Mouse (Mus musculus) heart, postnatal 0 days (tissue): Measurements from ENCODE around the gene Tmem81. TPM values are rescaled to one million over a fixed set of nuclear protein-coding genes. Genes with fewer than 3 reads are reported as not detected.

Source experiments
- ATAC-seq: fragments of 200-750 bp; cut with Nextera tagmentation; 2 replicates; pipeline ENCODE4 v1.8.0; 2017; ENCODE audit warnings: low read depth, moderate number of reproducible peaks, moderate library complexity; ENCODE audit not compliant: insufficient read depth
- DNase-seq: peaks from one replicate; pipeline ENCODE4 v3.0.0-alpha.2; 2016; ENCODE audit warnings: low spot score
- H3K27ac ChIP-seq: fragments of 300-500 bp; sonication (generic); 2 replicates; pipeline ENCODE4 v1.5.1; 2014; ENCODE audit warnings: low read depth, mild to moderate bottlenecking
- H3K27me3 ChIP-seq: fragments of 300-500 bp; sonication (generic); 2 replicates; pipeline ENCODE4 v1.6.1; 2014; ENCODE audit warnings: low read length, mixed read lengths; ENCODE audit not compliant: control insufficient read depth, insufficient read depth
- H3K36me3 ChIP-seq: fragments of 300-500 bp; sonication (generic); replicated peaks from 2 replicates; pipeline ENCODE4 v1.6.1; 2014; ENCODE audit warnings: low read length, mixed read lengths; ENCODE audit not compliant: control insufficient read depth, insufficient read depth
- H3K4me1 ChIP-seq: fragments of 300-500 bp; sonication (generic); 2 replicates; pipeline ENCODE4 v1.6.1; 2014; ENCODE audit warnings: antibody characterized with exemption; ENCODE audit not compliant: control insufficient read depth, insufficient read depth
- H3K4me2 ChIP-seq: fragments of 300-500 bp; sonication (generic); 2 replicates; pipeline ENCODE4 v1.6.1; 2014; ENCODE audit warnings: low read depth, mild to moderate bottlenecking, low read length, moderate library complexity
- H3K4me3 ChIP-seq: fragments of 300-500 bp; sonication (generic); 2 replicates; pipeline ENCODE4 v1.5.1; 2014; ENCODE audit warnings: low read depth, low read length
- H3K9ac ChIP-seq: fragments of 300-500 bp; sonication (generic); replicated peaks from 2 replicates; pipeline ENCODE4 v1.6.1; 2014; ENCODE audit warnings: low read depth, low read length, mixed read lengths
- H3K9me3 ChIP-seq: fragments of 300-500 bp; sonication (generic); replicated peaks from 2 replicates; pipeline ENCODE4 v1.6.1; 2016; ENCODE audit warnings: low read length; ENCODE audit not compliant: control insufficient read depth
- CTCF ChIP-seq: IDR thresholded peaks from 2 replicates; pipeline ENCODE4 v1.5.1; 2016; ENCODE audit warnings: antibody characterized with exemption, control low read depth, low read depth
- EP300 ChIP-seq: IDR thresholded peaks from 2 replicates; pipeline ENCODE4 v1.6.1; 2016; ENCODE audit warnings: antibody characterized with exemption, low read depth
- whole genome bisulfite sequencing: fragments of 180-500 bp; shearing (Covaris S2); extraction: QIAGEN DNeasy Blood & Tissue Kit; methylation state at CpG from one replicate; pipeline ENCODE4 v1.1.7; 2014; 5-methylcytosine and 5-hydroxymethylcytosine counted together
- polyA plus RNA-seq: library from polyadenylated mRNA; unstranded; fragments of >200 nt; fragmentation: Nextera tagmentation; extraction: Ambion mirVana; gene quantifications from 2 replicates; pipeline ENCODE4 v1.2.1, GENCODE M21; 2015
- total RNA-seq: library from RNA; depleted of rRNA; stranded (reverse); fragments of >200 nt; gene quantifications from 2 replicates; pipeline ENCODE4 v1.2.3, GENCODE M21; 2014; ENCODE audit warnings: low replicate concordance

The Tmem81 gene
- total and polyA plus RNA-seq, 2 experiments from 2014 or later = 0.20 to 0.23 TPM

DNA sequence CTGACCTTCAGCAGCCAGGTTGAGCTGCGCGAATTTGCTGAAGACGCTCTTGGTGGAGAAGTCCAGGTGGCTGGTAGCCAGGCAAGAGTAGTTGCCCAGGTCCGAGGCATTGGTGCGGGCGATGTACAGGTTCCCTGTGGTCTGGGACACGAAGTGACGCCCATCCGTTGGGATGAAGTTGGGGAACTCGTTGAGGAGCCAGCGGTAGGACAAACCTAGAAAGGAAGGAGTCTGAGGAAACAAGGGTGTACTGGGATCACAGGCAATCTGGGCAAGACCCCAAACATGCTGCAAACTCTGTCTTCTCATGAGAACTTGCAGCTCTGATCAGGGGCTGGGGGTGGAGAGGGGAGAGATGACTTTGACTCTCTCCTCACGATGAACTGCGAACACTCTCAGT, 22.0 kb downstream of the Tmem81 start:
- WGBS = 91% methylated on average over 13 of the region's 13 CpGs
- Histone ChIP-seq H3K9ac (no peak overlapping the region), H3K4me3 (no peak overlapping the region), H3K36me3 (no peaks in the 10 kb centered on the region), H3K27me3 (peaks cover 31% of the 10 kb centered on the region), H3K9me3 (no peaks in the 10 kb centered on the region), H3K4me2 (no peak overlapping the region), H3K27ac (no peak overlapping the region), H3K4me1 (no peaks in the 10 kb centered on the region)
- no peak for DNase-seq
- ATAC-seq = no peak
- TF ChIP-seq CTCF (no peak), EP300 (no peak)

DNA sequence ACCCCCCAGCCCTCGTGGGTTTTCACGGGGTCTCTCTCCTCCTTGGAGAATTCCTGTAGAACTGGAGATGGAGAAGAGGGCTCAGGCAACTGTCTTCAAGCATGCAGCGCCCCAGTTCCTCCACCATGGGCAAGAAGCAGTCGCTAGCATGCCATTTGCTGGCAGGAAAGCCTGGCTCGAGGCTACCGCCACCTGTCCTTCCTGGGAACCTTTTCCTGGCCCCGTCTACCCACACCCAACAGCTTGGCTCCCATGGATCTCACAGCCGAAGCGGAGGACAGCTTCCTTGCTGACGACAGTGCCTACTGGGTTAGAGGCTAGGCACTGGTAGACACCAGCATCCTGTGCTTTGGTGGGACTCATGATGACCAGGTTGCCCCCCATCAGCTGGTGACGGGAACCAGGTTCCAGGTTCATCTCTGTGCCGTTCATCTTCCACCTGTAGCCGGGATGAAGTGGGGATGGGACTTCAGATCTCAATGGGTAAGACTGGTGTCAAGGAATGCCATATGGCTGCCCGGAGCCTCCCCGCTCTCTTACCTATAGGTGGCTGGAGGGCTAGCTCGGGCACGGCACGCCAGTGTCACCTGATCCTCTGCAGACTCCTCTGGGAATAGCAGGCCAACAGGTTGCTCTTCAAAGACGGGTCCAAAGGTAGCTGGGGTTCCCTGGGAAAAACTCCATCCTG, 22.8 kb downstream of the Tmem81 start:
- H3K4me3 ChIP-seq = no peak overlapping the region
- no peaks in the 10 kb centered on the region for H3K9me3 ChIP-seq
- H3K4me2 ChIP-seq = no peak overlapping the region
- no peak for TF ChIP-seq EP300
- TF ChIP-seq CTCF = no peak
- 73% methylated on average over 19 of the region's 19 CpGs for WGBS
- ATAC-seq (no peak), DNase-seq (no peak)
- H3K4me1 ChIP-seq = no peaks in the 10 kb centered on the region
- H3K27ac ChIP-seq = no peak overlapping the region
- H3K27me3 ChIP-seq = peaks cover 38% of the 10 kb centered on the region
- no peak overlapping the region for H3K9ac ChIP-seq
- H3K36me3 ChIP-seq = no peaks in the 10 kb centered on the region

DNA sequence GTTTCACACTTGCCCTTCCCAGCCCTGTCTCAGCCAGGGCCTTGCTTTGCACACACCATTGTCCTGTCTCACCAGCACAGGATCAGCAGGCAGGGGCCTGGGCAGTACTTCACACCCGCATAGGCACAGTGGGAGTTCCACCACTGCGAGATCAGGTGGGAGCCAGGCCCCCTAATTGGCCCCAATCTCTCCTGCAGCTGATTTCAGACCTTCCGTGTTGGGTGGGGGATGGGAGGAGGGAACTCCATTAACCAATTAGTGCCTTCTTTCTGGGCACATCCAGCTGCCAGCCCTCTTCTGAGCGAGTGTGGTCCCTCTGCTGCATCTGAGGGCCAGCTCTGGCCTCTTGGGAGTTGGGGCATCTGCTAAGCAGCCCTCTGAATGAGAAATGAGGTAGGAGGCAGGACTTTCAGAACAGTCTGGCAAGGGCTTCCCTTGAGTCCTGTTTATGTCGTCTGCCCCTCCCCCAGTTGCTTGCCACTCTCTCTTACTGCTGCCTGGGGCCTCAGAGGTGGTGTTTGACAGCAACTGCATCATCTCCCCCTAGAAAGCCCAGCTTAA, 24.7 kb downstream of the Tmem81 start:
- no peak for TF ChIP-seq CTCF
- no peak for TF ChIP-seq EP300
- Histone ChIP-seq H3K9me3 (no peaks in the 10 kb centered on the region), H3K4me2 (no peak overlapping the region), H3K36me3 (no peaks in the 10 kb centered on the region), H3K27ac (no peak overlapping the region), H3K9ac (no peak overlapping the region), H3K27me3 (peaks cover 45% of the 10 kb centered on the region), H3K4me1 (no peaks in the 10 kb centered on the region), H3K4me3 (no peak overlapping the region)
- no peak for DNase-seq
- no peak for ATAC-seq
- WGBS = 19% methylated on average over 5 of the region's 5 CpGs

DNA sequence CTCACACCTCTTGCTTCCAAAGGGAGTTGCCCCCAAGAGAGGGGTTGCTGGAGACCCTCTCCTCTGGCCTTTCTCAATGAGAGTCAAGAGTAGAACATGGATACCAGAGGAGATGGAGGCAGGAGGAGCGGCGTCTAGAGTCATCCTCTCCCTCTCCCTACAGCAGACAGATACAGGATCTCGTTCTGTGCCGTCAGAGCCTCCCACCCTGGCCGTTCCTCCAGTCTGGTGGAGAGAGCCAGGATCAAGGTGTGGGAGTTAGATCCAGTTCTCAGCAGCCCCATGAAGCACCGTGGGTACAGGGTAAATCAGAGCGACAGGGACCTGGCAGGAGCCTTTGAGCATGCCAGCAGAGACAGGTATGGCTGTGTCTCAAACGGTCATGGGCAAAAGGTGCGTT, 26.5 kb downstream of the Tmem81 start:
- no peaks in the 10 kb centered on the region for H3K36me3 ChIP-seq
- DNase-seq (no peak), ATAC-seq (no peak)
- no peaks in the 10 kb centered on the region for H3K9me3 ChIP-seq
- no peak for TF ChIP-seq CTCF
- no peak for TF ChIP-seq EP300
- H3K27me3 ChIP-seq = peaks cover 44% of the 10 kb centered on the region
- H3K4me3 ChIP-seq = no peak overlapping the region
- no peak overlapping the region for H3K9ac ChIP-seq
- no peak overlapping the region for H3K4me2 ChIP-seq
- 45% methylated on average over 9 of the region's 9 CpGs for WGBS
- no peaks in the 10 kb centered on the region for H3K4me1 ChIP-seq
- no peak overlapping the region for H3K27ac ChIP-seq

DNA sequence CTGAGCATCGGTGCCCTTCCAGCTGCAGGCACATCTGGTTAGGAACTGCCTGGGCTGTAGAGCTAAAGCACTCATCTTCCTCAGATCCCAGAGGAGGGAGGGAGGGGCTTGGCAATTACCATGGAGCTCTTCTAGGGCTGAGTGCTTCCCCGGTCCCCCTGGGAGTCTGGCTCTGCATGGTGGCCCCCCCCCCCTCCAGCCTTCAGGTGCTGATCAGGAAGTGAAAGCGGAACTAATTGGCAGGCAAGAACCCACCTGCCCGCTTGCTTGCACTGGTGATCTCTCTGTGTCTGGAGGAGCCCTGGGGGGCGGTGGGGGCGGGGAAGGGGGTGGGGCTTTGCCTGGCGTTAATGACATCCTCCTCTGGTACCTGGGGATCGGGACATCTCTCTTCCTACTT, 27.8 kb downstream of the Tmem81 start:
- no peak for DNase-seq
- ATAC-seq = no peak
- H3K4me3 ChIP-seq = no peak overlapping the region
- no peak overlapping the region for H3K27ac ChIP-seq
- H3K9me3 ChIP-seq = no peaks in the 10 kb centered on the region
- no peak overlapping the region for H3K9ac ChIP-seq
- TF ChIP-seq EP300 = no peak
- no peak for TF ChIP-seq CTCF
- whole genome bisulfite sequencing = 5% methylated on average over 8 of the region's 8 CpGs
- no peaks in the 10 kb centered on the region for H3K4me1 ChIP-seq
- H3K36me3 ChIP-seq = no peaks in the 10 kb centered on the region
- H3K4me2 ChIP-seq = no peak overlapping the region
- H3K27me3 ChIP-seq = peaks cover 55% of the 10 kb centered on the region

DNA sequence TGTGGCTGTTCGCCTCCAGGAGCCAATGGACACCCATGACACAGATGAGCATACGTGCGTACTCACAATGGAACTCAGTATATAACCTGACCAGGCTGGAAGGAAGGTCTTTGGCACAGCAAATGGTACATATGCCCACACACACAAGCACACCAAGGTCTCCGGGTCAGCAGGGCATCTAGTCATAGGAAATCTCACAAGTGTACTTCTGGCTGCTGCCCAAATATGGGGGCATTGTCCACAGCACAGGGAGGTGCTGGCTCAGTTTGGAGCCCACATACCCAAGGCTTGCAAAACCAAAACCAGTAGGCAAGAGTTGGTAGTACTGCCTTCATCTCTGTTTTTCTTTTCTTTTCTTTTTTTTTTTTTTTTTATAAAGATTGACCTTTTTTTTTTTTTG, 29.5 kb downstream of the Tmem81 start:
- no peak for ATAC-seq
- no peak for TF ChIP-seq EP300
- no peak for TF ChIP-seq CTCF
- H3K4me1 ChIP-seq = no peaks in the 10 kb centered on the region
- no peak overlapping the region for H3K9ac ChIP-seq
- H3K27ac ChIP-seq = no peak overlapping the region
- H3K27me3 ChIP-seq = peaks cover 72% of the 10 kb centered on the region
- H3K9me3 ChIP-seq = no peaks in the 10 kb centered on the region
- WGBS = 77% methylated on average over 4 of the region's 4 CpGs
- H3K4me2 ChIP-seq = no peak overlapping the region
- no peak for DNase-seq
- no peak overlapping the region for H3K4me3 ChIP-seq
- no peaks in the 10 kb centered on the region for H3K36me3 ChIP-seq
